Mouse (Mus musculus) neural tube, embryonic 13.5 days (tissue): ENCODE measurements around the gene Bok. TPM values are rescaled to one million over a fixed set of nuclear protein-coding genes. Genes with fewer than 3 reads are reported as not detected.

Source experiments
- ATAC-seq: fragments of 200-750 bp; cut with Nextera tagmentation; 2 replicates; pipeline ENCODE4 v1.8.0; 2017; ENCODE audit warnings: low read depth, mild to moderate bottlenecking, moderate TSS enrichment, moderate library complexity
- H3K27ac ChIP-seq: fragments of 300-500 bp; sonication (generic); replicated peaks from 2 replicates; pipeline ENCODE4 v1.5.1; 2015; ENCODE audit warnings: moderate library complexity, mild to moderate bottlenecking, inconsistent platforms
- H3K27me3 ChIP-seq: fragments of 300-500 bp; sonication (generic); 2 replicates; pipeline ENCODE4 v1.6.1; 2015; ENCODE audit warnings: mild to moderate bottlenecking, inconsistent platforms
- H3K36me3 ChIP-seq: fragments of 300-500 bp; sonication (generic); 2 replicates; pipeline ENCODE4 v1.6.1; 2015; ENCODE audit warnings: mild to moderate bottlenecking, inconsistent platforms
- H3K4me1 ChIP-seq: fragments of 300-500 bp; sonication (generic); replicated peaks from 2 replicates; pipeline ENCODE4 v1.6.1; 2015; ENCODE audit warnings: inconsistent platforms
- H3K4me2 ChIP-seq: fragments of 300-500 bp; sonication (generic); 2 replicates; pipeline ENCODE4 v1.6.1; 2015; ENCODE audit warnings: inconsistent platforms, mild to moderate bottlenecking, moderate library complexity
- H3K4me3 ChIP-seq: fragments of 300-500 bp; sonication (generic); 2 replicates; pipeline ENCODE4 v1.5.1; 2015; ENCODE audit warnings: mild to moderate bottlenecking, inconsistent platforms
- H3K9ac ChIP-seq: fragments of 300-500 bp; sonication (generic); 2 replicates; pipeline ENCODE4 v1.6.1; 2015; ENCODE audit warnings: moderate library complexity, mild to moderate bottlenecking, inconsistent platforms
- H3K9me3 ChIP-seq: fragments of 300-500 bp; sonication (generic); 2 replicates; pipeline ENCODE4 v1.6.1; 2016; ENCODE audit warnings: inconsistent platforms
- WGBS: fragments of 180-500 bp; shearing (Covaris S2); methylation state at CpG from one replicate; pipeline ENCODE4 v1.1.7; 2015; 5-methylcytosine and 5-hydroxymethylcytosine counted together
- polyA plus RNA-seq: library from polyadenylated mRNA; unstranded; fragments of >200 nt; fragmentation: Nextera tagmentation; extraction: Ambion mirVana; gene quantifications from 2 replicates; pipeline ENCODE4 v1.2.1, GENCODE M21; 2015

Gene Bok
- polyA plus RNA-seq, 1 experiment from 2014 or later, result 62.0 TPM

GRCm38 (mm10) chr1:93726116-93726515 lies 40.7 kb downstream of the Bok start:
- no peak overlapping the region for H3K9ac ChIP-seq
- WGBS, result 83% methylated on average over 3 of the region's 3 CpGs
- no peaks in the 10 kb centered on the region for H3K9me3 ChIP-seq
- no peak overlapping the region for H3K4me2 ChIP-seq
- no peak for ATAC-seq
- peaks cover 16% of the 10 kb centered on the region; the same call in 1 of the 2 replicates for H3K36me3 ChIP-seq
- H3K27ac ChIP-seq, result no peak overlapping the region
- no peak overlapping the region for H3K4me3 ChIP-seq
- no peaks in the 10 kb centered on the region for H3K4me1 ChIP-seq
- H3K27me3 ChIP-seq, result no peaks in the 10 kb centered on the region

- Histone ChIP-seq H3K4me2 (no peak overlapping the region), H3K27ac (no peak overlapping the region), H3K4me3 (no peak overlapping the region), H3K9me3 (no peaks in the 10 kb centered on the region), H3K9ac (no peak overlapping the region), H3K36me3 (peaks cover 16% of the 10 kb centered on the region; the same call in 1 of the 2 replicates), H3K4me1 (peaks cover 4% of the 10 kb centered on the region), H3K27me3 (no peaks in the 10 kb centered on the region)
- 70% methylated on average over 3 of the region's 3 CpGs for WGBS
- ATAC-seq, result peak; percentile 40; the same call in 1 of the 2 replicates
Observed at GRCm38 (mm10) chr1:93726974-93727373, 41.5 kb downstream of the Bok start.

DNA sequence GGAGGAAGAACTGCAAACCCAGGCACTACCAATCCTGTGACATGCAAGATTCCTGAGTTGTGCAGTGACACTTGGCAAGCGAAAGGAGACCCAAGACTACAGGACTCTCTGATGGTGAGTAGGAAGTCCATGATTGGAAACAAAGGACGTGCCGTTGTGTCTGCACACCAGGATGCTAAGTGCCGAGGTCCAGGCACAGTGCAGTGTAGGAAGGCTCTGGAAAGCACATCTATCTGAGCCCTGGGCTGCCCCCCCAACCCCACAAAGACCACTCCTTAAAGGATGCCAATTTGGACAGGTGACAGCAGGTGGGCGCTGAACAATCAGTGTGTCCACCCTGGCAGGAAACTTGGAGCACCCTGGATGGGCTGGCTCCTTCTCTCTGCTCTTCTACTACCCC lies 45.6 kb downstream of the Bok start:
- Histone ChIP-seq H3K4me3 (no peak overlapping the region), H3K36me3 (peaks cover 3% of the 10 kb centered on the region; the same call in 1 of the 2 replicates), H3K27me3 (no peaks in the 10 kb centered on the region), H3K9ac (no peak overlapping the region), H3K9me3 (no peaks in the 10 kb centered on the region), H3K4me1 (peaks cover 9% of the 10 kb centered on the region), H3K4me2 (no peak overlapping the region), H3K27ac (no peak overlapping the region)
- 84% methylated on average over 5 of the region's 5 CpGs for WGBS
- ATAC-seq, result peak; percentile 23; the same call in 1 of the 2 replicates

- no peaks in the 10 kb centered on the region for H3K9me3 ChIP-seq
- no peaks in the 10 kb centered on the region for H3K27me3 ChIP-seq
- peak; percentile 57; the same call in 1 of the 2 replicates for ATAC-seq
- peaks cover 9% of the 10 kb centered on the region for H3K4me1 ChIP-seq
- no peak overlapping the region for H3K9ac ChIP-seq
- WGBS, result 14% methylated on average over 3 of the region's 3 CpGs
- H3K36me3 ChIP-seq, result peaks cover 3% of the 10 kb centered on the region; the same call in 1 of the 2 replicates
- H3K27ac ChIP-seq, result peak overlapping the region; percentile 61
- no peak overlapping the region for H3K4me3 ChIP-seq
- 0 out of 2 replicates have a peak overlapping the region, but pooled peaks have one; percentile 21 for H3K4me2 ChIP-seq
Observed at GRCm38 (mm10) chr1:93731880-93732281, 46.4 kb downstream of the Bok start.

GRCm38 (mm10) chr1:93735859-93736258 lies 50.4 kb downstream of the Bok start:
- Histone ChIP-seq H3K9ac (no peak overlapping the region), H3K4me3 (no peak overlapping the region), H3K27me3 (no peaks in the 10 kb centered on the region), H3K4me2 (no peak overlapping the region), H3K27ac (no peak overlapping the region), H3K4me1 (peaks cover 9% of the 10 kb centered on the region), H3K9me3 (no peaks in the 10 kb centered on the region), H3K36me3 (peaks cover 3% of the 10 kb centered on the region; the same call in 1 of the 2 replicates)
- ATAC-seq, result no peak
- WGBS, result 97% methylated on average over 3 of the region's 3 CpGs

DNA sequence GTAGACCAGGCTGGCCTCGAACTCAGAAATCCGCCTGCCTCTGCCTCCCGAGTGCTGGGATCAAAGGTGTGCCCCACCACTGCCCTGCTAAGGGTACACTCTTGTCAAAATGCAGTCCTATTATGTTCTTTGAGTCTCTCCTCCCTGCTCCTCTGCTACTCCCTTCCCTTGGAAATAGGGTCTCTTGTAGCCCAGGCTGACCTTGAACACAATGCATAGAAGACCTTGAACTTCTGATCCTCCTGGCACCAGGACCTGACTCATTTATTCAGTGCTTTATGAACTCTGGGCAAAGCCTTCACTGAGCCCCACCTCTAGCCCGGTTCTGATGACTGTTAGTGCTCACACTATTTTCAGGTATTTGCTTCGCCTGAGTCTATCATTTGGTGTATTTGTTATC lies 52.3 kb downstream of the Bok start:
- no peaks in the 10 kb centered on the region for H3K4me1 ChIP-seq
- no peaks in the 10 kb centered on the region for H3K9me3 ChIP-seq
- H3K27ac ChIP-seq, result no peak overlapping the region
- peaks cover 3% of the 10 kb centered on the region; the same call in 1 of the 2 replicates for H3K36me3 ChIP-seq
- no peak overlapping the region for H3K9ac ChIP-seq
- no peak overlapping the region for H3K4me2 ChIP-seq
- 94% methylated on average over 5 of the region's 5 CpGs for WGBS
- H3K27me3 ChIP-seq, result no peaks in the 10 kb centered on the region
- ATAC-seq, result no peak
- no peak overlapping the region for H3K4me3 ChIP-seq

DNA sequence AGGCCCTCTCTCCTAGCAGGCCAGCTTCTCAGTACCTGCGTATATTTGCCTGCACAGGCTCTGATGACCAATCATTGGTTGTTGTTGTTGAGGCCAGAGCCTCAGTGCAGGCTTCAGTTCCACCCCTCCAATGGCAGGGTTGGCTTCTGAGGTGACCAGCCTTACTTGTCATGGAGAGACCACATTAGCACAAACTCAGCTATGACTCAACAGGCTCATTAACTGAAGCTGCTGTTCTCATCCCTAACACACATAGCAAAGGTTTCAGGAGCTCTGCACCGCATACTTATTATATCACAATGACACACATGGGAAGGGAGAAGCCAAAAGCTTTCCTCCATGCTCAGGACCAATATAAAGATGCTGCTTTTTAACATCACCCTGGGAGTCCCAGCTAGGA lies 55.2 kb downstream of the Bok start:
- Histone ChIP-seq H3K4me2 (no peak overlapping the region), H3K9ac (no peak overlapping the region), H3K27ac (no peak overlapping the region), H3K36me3 (peaks cover 15% of the 10 kb centered on the region; the same call in 1 of the 2 replicates), H3K4me1 (no peaks in the 10 kb centered on the region), H3K9me3 (no peaks in the 10 kb centered on the region), H3K4me3 (no peak overlapping the region), H3K27me3 (no peaks in the 10 kb centered on the region)
- no peak for ATAC-seq
- WGBS, result 87% methylated on average over 2 of the region's 2 CpGs

DNA sequence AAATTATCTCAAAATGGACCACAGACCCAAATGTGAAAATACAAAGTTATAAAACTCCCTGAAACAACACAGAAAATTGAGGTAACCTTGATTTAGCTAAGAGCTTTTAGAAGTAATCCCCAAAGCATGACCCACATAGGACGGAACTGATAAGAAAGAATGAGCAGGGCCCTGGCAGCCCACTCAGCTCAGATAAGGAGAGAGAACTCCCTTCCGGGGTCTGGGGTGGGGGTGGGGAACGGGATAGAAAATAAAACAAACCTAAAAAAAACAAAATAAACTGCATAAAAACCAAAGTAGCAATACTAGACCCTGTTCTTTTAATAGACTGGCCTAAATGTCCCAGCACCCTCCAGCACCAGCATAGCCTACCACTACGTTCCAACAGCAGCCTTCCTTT lies 56.5 kb downstream of the Bok start:
- Histone ChIP-seq H3K9ac (no peak overlapping the region), H3K4me3 (no peak overlapping the region), H3K27me3 (no peaks in the 10 kb centered on the region), H3K36me3 (peaks cover 16% of the 10 kb centered on the region; the same call in 1 of the 2 replicates), H3K4me2 (no peak overlapping the region), H3K27ac (no peak overlapping the region), H3K4me1 (no peaks in the 10 kb centered on the region), H3K9me3 (no peaks in the 10 kb centered on the region)
- ATAC-seq, result no peak
- WGBS, result 96% methylated on average over 4 of the region's 4 CpGs

- H3K36me3 ChIP-seq, result peaks cover 16% of the 10 kb centered on the region; the same call in 1 of the 2 replicates
- no peak overlapping the region for H3K4me3 ChIP-seq
- H3K9me3 ChIP-seq, result no peaks in the 10 kb centered on the region
- H3K27ac ChIP-seq, result no peak overlapping the region
- no peaks in the 10 kb centered on the region for H3K27me3 ChIP-seq
- ATAC-seq, result no peak
- no peak overlapping the region for H3K9ac ChIP-seq
- H3K4me1 ChIP-seq, result no peaks in the 10 kb centered on the region
- no peak overlapping the region for H3K4me2 ChIP-seq
Observed at GRCm38 (mm10) chr1:93742910-93743309, 57.5 kb downstream of the Bok start.

Other genes starting within 250 kb of the Bok start
- 83.9 and 85.7 TPM in 2 replicates for gene Hdlbp, start 206.8 kb upstream of the Bok start, polyA plus RNA-seq
- gene Farp2, start 173.6 kb upstream of the Bok start, polyA plus RNA-seq, result 6.3 and 6.5 TPM in 2 replicates
- gene Stk25, start 27.0 kb upstream of the Bok start, polyA plus RNA-seq, result 305 and 310 TPM in 2 replicates
- gene Atg4b, start 65.8 kb downstream of the Bok start, polyA plus RNA-seq, result 102 and 104 TPM in 2 replicates
- 38.2 and 40.7 TPM in 2 replicates for gene Thap4, start 69.2 kb downstream of the Bok start, polyA plus RNA-seq
- gene Dtymk, start 116.3 kb downstream of the Bok start, polyA plus RNA-seq, result 155 and 158 TPM in 2 replicates
- gene Ing5, start 118.3 kb downstream of the Bok start, polyA plus RNA-seq, result 9.0 and 9.7 TPM in 2 replicates
- 18.4 and 18.9 TPM in 2 replicates for gene D2hgdh, start 139.2 kb downstream of the Bok start, polyA plus RNA-seq
- not detected in 2 replicates for gene Gal3st2, start 175.6 kb downstream of the Bok start, polyA plus RNA-seq
- not detected in 2 replicates for gene Gal3st2b, start 232.7 kb downstream of the Bok start, polyA plus RNA-seq